Mouse (Mus musculus): ENCODE measurements at regions not wholly inside any gene's neighbourhood (a gene's known extent, or its start where the extent isn't known, plus 50 kb on each side); places are given as distances from the start of the nearest gene placed in this dataset.
"Not testable (repeated sequence)": the region's sequence is repeated elsewhere in the genome, so short reads cannot be mapped to it uniquely, and the experiment has no call there.

DNA sequence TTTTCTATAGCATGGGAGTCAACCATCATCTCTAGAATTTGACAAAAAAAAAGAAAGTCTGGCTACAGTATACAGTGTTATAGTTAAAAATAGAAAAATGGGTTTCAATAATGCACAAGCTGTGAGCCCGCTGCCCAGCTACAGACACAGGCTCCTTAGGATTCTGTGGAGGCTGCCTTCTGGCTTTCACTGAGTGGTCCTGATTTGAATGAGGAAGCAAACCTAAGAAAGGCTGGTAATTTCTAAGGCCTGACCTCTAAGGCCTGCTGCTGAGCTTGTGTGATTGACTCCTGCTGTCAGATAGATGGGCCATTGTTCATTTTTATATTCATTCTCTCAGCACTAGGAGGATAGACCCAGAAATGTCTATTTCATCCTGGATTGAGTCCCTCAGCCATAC, 67.7 kb downstream of the Alg10b start:
- no peaks in the 10 kb centered on the region for H3K27me3 ChIP-seq
- no peak overlapping the region for H3K4me3 ChIP-seq (replicated peaks)
- no peaks in the 10 kb centered on the region for H3K4me1 ChIP-seq (replicated peaks)
- no peak for ATAC-seq (ENCODE audit: insufficient number of reproducible peaks, insufficient read depth, low FRiP score, low TSS enrichment, low read depth)
- no peak overlapping the region for H3K27ac ChIP-seq
- H3K36me3 ChIP-seq = no peaks in the 10 kb centered on the region
- 94% methylated on average over 1 of the region's 1 CpGs for WGBS
- no peak overlapping the region for H3K9ac ChIP-seq (replicated peaks)
- no peaks in the 10 kb centered on the region for H3K9me3 ChIP-seq
- H3K4me2 ChIP-seq = no peak overlapping the region

DNA sequence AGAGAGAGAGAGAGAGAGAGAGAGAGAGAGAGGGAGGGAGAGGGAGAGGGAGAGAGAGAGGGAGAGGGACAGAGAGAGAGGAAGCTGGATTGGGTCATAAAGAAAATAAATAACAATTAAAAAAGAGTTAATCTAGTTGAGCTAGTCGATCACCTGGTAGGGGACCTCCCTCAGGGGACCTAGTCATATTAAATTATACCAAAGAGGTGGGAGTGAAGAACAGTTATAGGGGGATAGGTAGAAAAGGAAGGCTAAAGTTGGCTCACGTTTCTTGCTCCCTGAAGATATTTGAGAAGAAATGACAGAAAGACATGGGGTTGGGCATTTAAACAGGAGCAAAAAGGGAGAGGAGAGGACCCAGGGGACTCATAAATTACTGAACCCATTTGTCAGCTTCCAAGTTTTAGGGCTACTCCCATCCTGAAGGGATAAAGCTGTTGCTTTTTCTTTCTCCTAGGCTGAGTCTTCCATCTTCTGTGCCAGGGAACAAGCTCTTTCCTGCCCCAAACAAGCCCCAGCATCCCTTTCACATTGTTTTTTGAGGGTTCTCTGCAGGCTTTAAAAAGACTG, 70.3 kb downstream of the Alg10b start:
- no peak overlapping the region for H3K4me3 ChIP-seq (replicated peaks)
- no peaks in the 10 kb centered on the region for H3K4me1 ChIP-seq (replicated peaks)
- no peak for ATAC-seq (ENCODE audit: insufficient number of reproducible peaks, insufficient read depth, low FRiP score, low TSS enrichment, low read depth)
- 44% methylated on average over 2 of the region's 2 CpGs for WGBS
- no peaks in the 10 kb centered on the region for H3K9me3 ChIP-seq
- no peak overlapping the region for H3K9ac ChIP-seq (replicated peaks)
- no peaks in the 10 kb centered on the region for H3K27me3 ChIP-seq
- no peak overlapping the region for H3K4me2 ChIP-seq
- H3K36me3 ChIP-seq = no peaks in the 10 kb centered on the region
- H3K27ac ChIP-seq = no peak overlapping the region

DNA sequence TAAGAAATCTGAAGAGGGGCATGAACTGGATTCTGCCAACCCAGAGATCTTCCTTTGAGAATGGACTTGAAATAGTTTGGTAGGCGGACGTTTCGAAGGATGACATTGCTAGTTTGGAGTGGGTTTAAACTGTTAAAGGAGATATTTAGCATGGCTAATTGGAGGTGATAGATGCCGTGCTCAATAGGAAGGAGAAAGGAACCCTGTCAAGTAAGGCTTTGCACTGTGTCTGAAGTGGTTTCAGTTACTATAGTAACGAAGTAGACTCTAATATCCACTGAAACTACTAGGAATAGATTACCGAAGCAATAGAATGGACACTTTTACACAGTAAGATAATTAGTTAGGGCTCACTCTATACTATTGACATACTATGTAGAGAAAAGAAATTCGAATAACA, 74.5 kb downstream of the Alg10b start:
- WGBS = 83% methylated on average over 7 of the region's 7 CpGs

DNA sequence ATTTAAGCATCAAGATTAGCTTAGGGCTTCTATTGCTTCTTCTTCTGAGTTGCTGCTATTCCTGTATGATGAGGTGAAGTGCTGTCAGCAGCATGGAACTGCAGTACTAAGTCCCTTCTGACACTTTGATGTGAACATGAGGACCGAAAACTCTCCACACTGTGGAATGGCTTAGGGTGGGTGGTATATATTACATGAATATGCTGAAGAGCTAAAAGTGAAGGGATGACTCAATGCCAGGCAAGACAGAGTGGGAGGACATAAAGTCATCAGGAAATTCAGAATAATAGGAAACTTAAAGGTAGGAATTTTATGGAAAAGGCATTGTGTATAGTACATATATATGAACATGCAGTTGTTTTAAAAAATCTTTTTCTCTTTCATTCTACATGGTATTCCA, 79.3 kb downstream of the Alg10b start:
- H3K27me3 ChIP-seq = no peaks in the 10 kb centered on the region
- WGBS = 96% methylated on average over 1 of the region's 1 CpGs

More for the DNA sequence above, 74.5 kb downstream of the Alg10b start:
- Histone ChIP-seq H3K9me3 (no peaks in the 10 kb centered on the region), H3K27me3 (no peaks in the 10 kb centered on the region), H3K9ac (replicated peaks) (no peak overlapping the region), H3K4me3 (replicated peaks) (no peak overlapping the region), H3K36me3 (no peaks in the 10 kb centered on the region), H3K27ac (no peak overlapping the region), H3K4me1 (replicated peaks) (no peaks in the 10 kb centered on the region), H3K4me2 (no peak overlapping the region)
- ATAC-seq (ENCODE audit: insufficient number of reproducible peaks, insufficient read depth, low FRiP score, low TSS enrichment, low read depth) = no peak

DNA sequence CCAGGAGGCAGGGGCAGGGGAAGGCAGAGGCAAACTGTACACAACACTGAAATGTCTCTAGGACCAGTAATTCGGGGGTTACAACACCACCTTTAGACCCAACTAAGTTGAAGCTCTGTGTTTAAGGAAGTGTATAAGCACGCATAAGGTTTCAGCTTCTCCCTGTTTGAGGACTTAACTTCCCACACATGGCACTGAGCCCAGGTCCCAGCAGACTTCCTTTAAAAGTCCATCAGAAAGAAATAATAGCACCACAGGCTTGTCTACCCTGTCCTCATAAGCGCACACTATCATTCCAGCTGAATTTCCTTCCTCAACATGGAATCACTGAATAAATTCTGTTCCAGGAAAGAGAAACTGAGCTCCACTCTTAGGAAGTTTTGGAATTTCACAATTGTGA, 80.9 kb downstream of the Alg10b start:
- 76% methylated on average over 3 of the region's 3 CpGs for WGBS
- Histone ChIP-seq H3K4me3 (replicated peaks) (no peak overlapping the region), H3K4me1 (replicated peaks) (no peaks in the 10 kb centered on the region), H3K36me3 (no peaks in the 10 kb centered on the region), H3K9ac (replicated peaks) (no peak overlapping the region), H3K4me2 (no peak overlapping the region), H3K9me3 (no peaks in the 10 kb centered on the region), H3K27me3 (no peaks in the 10 kb centered on the region), H3K27ac (no peak overlapping the region)
- no peak for ATAC-seq (ENCODE audit: insufficient number of reproducible peaks, insufficient read depth, low FRiP score, low TSS enrichment, low read depth)

More for the DNA sequence above, 79.3 kb downstream of the Alg10b start:
- H3K4me1 ChIP-seq (replicated peaks) = no peaks in the 10 kb centered on the region
- no peak overlapping the region for H3K9ac ChIP-seq (replicated peaks)
- H3K36me3 ChIP-seq = no peaks in the 10 kb centered on the region
- ATAC-seq (ENCODE audit: insufficient number of reproducible peaks, insufficient read depth, low FRiP score, low TSS enrichment, low read depth) = no peak
- H3K4me3 ChIP-seq (replicated peaks) = no peak overlapping the region
- H3K4me2 ChIP-seq = no peak overlapping the region
- no peak overlapping the region for H3K27ac ChIP-seq
- H3K9me3 ChIP-seq = no peaks in the 10 kb centered on the region

DNA sequence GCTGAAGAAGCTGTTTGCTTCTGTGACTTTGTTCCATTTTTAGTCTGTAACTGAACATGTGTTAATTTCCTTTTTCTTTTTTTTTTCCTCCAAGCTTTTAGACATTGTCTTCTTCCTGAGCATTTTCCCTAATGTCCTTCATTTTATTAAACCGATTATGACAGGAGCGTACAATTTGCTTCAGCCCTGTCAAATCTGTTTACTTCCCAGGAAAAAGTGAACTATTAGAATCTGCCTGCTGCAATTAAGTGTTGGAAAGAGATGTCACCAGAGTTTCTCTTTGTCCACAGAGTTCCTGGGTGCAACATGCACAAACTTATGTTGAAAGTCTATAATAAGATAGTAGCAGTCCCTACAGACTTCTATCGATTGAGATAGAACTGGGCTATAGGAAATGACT, 82.8 kb downstream of the Alg10b start:
- Histone ChIP-seq H3K27me3 (no peaks in the 10 kb centered on the region), H3K27ac (no peak overlapping the region), H3K4me1 (replicated peaks) (no peaks in the 10 kb centered on the region), H3K36me3 (no peaks in the 10 kb centered on the region), H3K9me3 (no peaks in the 10 kb centered on the region), H3K4me3 (replicated peaks) (no peak overlapping the region), H3K4me2 (no peak overlapping the region), H3K9ac (replicated peaks) (no peak overlapping the region)
- 87% methylated on average over 3 of the region's 3 CpGs for WGBS
- ATAC-seq (ENCODE audit: insufficient number of reproducible peaks, insufficient read depth, low FRiP score, low TSS enrichment, low read depth) = no peak

DNA sequence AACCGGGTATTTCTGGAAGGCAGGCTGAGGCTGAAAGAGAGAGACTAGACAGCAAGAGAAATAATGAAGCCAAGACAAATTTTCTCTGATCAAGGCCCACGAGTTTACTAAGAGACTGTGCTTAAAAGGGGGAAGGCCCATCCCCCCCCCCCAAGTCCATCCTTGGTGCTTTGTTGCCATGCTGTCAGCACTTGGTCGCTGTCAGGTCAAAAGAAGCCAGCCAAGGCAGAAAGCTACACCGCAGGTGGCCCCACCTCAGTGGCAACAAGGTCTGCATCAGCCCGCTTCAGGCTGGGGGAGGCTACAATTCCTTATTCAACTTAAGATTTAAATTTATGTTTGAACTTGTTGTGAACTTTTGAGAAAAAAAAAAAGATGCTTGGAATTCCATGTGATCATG, 84.3 kb downstream of the Alg10b start:
- H3K9ac ChIP-seq (replicated peaks); H3K27me3 ChIP-seq; H3K4me2 ChIP-seq; H3K4me3 ChIP-seq (replicated peaks); H3K9me3 ChIP-seq; H3K27ac ChIP-seq; H3K4me1 ChIP-seq (replicated peaks); H3K36me3 ChIP-seq; ATAC-seq (ENCODE audit: insufficient number of reproducible peaks, insufficient read depth, low FRiP score, low TSS enrichment, low read depth): not testable (repeated sequence)
- WGBS = 26% methylated on average over 5 of the region's 5 CpGs

DNA sequence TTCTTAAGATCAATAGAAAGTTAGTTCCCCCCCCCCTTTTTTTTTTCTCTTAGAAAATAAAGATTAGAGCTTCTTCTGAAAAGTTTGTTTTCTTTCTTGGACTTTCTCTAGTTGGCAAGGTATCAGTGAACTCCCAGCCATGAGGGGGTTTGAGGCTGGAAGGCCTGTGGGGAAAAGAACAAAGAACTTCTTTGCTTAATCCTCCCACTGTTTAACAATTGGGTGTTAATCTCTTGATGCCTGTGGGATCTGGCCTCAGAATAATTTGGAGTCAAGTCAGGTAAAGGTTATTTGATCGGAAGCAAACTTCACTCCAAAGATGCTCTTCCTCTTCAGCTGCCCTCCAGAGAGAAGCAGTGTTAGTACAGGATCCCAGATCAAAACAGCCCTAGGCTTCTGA, 84.8 kb downstream of the Alg10b start:
- 35% methylated on average over 1 of the region's 1 CpGs for WGBS

DNA sequence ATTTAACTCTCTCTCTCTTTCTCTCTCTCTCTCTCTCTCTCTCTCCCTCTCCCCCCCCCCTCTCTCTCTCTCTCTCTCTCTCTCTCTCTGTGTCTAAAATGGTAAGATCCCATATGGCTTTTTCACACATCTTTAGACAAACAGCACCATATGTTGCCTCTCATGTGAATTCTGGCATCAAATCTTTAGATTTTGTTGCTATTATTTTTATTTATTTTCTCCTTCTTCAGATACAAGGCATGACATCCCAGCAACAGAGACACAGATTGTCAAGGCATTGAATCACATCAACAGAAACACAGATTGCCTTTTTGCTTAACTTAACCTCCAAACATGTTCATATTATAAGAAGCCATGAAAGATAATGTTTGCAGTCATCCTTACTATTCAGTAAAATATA, 85.6 kb downstream of the Alg10b start:
- H3K9me3 ChIP-seq = no peaks in the 10 kb centered on the region
- no peaks in the 10 kb centered on the region for H3K27me3 ChIP-seq
- H3K4me2 ChIP-seq = no peak overlapping the region
- H3K9ac ChIP-seq (replicated peaks) = no peak overlapping the region
- H3K36me3 ChIP-seq = no peaks in the 10 kb centered on the region
- no peak for ATAC-seq (ENCODE audit: insufficient number of reproducible peaks, insufficient read depth, low FRiP score, low TSS enrichment, low read depth)
- H3K27ac ChIP-seq = no peak overlapping the region
- H3K4me3 ChIP-seq (replicated peaks) = no peak overlapping the region
- H3K4me1 ChIP-seq (replicated peaks) = no peaks in the 10 kb centered on the region

More for the DNA sequence above, 84.8 kb downstream of the Alg10b start:
- Histone ChIP-seq H3K27ac (no peak overlapping the region), H3K4me2 (no peak overlapping the region), H3K9ac (replicated peaks) (no peak overlapping the region), H3K4me3 (replicated peaks) (no peak overlapping the region), H3K36me3 (no peaks in the 10 kb centered on the region), H3K27me3 (no peaks in the 10 kb centered on the region), H3K9me3 (no peaks in the 10 kb centered on the region), H3K4me1 (replicated peaks) (no peaks in the 10 kb centered on the region)
- ATAC-seq (ENCODE audit: insufficient number of reproducible peaks, insufficient read depth, low FRiP score, low TSS enrichment, low read depth) = no peak

DNA sequence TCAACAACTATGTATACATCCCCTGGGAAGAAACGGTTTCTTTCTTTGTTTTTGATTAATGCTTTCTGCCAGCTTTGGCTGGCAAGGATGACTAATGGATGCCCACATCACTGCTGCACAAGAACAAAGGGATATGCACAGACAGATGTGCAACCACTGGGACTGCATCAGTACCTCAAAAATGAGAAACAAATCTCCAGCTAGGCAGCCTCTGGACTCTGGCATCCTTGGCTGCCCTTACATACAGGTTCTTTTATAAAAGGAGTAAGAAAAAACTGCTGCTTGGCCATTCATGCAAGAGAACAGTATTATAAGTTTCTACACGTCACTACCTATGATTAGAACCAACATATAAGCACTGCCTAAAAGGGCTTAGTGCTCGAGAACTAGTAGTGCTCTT, 97.7 kb downstream of the Alg10b start:
- H3K9me3 ChIP-seq = no peaks in the 10 kb centered on the region
- 54% methylated on average over 3 of the region's 3 CpGs for WGBS
- no peaks in the 10 kb centered on the region for H3K27me3 ChIP-seq
- no peak for ATAC-seq (ENCODE audit: insufficient number of reproducible peaks, insufficient read depth, low FRiP score, low TSS enrichment, low read depth)
- no peaks in the 10 kb centered on the region for H3K36me3 ChIP-seq
- no peaks in the 10 kb centered on the region for H3K4me1 ChIP-seq (replicated peaks)
- no peak overlapping the region for H3K4me2 ChIP-seq
- no peak overlapping the region for H3K4me3 ChIP-seq (replicated peaks)
- no peak overlapping the region for H3K27ac ChIP-seq
- H3K9ac ChIP-seq (replicated peaks) = no peak overlapping the region

DNA sequence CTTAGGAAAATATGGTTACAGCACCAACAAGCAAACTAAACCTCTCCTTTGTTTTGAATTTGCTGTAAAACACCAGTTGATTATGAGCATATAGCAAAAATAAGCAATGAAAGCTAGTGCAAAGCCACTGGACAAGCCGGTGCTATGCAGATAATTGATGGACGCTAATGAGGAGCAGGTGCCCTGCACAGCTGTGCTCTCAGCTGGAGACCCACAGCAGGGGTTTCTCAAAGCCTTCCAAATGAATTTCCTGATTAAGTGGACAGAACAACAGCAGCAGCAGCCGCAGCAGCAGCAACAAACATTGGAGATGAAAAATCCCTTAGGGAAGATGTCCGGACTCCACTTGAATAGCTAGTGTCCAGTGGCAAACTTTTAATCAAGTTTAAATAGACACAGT, 109.2 kb downstream of the Alg10b start:
- H3K27me3 ChIP-seq = no peaks in the 10 kb centered on the region
- H3K9ac ChIP-seq (replicated peaks) = no peak overlapping the region
- ATAC-seq (ENCODE audit: insufficient number of reproducible peaks, insufficient read depth, low FRiP score, low TSS enrichment, low read depth) = 0 out of 2 replicates have a peak, but pooled peaks have one; percentile 6
- no peak overlapping the region for H3K4me3 ChIP-seq (replicated peaks)
- H3K9me3 ChIP-seq = no peaks in the 10 kb centered on the region
- no peaks in the 10 kb centered on the region for H3K36me3 ChIP-seq
- H3K27ac ChIP-seq = no peak overlapping the region
- WGBS = 6% methylated on average over 4 of the region's 4 CpGs
- H3K4me1 ChIP-seq (replicated peaks) = peaks cover 14% of the 10 kb centered on the region
- H3K4me2 ChIP-seq = peak overlapping the region; percentile 15; the same call in 1 of the 2 replicates

DNA sequence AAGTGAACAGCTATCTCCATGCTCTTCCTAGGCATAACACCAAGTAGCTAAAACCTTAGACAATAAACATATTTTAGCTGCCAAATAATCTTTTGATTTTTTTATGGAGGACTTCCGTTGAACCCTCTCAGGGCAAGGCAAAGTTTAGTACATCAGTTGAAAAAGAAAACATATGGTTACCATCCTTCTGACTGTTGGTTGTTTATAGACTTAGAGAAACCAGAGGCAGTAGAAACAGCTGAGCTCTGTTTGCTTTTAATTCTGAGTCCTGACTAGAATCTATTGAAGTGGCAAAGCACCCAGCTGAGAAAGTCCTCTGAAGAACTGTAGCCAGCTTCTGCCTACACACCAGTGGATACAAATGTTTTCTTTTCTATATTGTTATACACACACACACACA, 109.7 kb downstream of the Alg10b start:
- WGBS = 0% methylated on average over 1 of the region's 1 CpGs
- H3K27ac ChIP-seq = no peak overlapping the region
- no peaks in the 10 kb centered on the region for H3K36me3 ChIP-seq
- H3K9ac ChIP-seq (replicated peaks) = no peak overlapping the region
- ATAC-seq (ENCODE audit: insufficient number of reproducible peaks, insufficient read depth, low FRiP score, low TSS enrichment, low read depth) = no peak
- no peaks in the 10 kb centered on the region for H3K27me3 ChIP-seq
- no peak overlapping the region for H3K4me3 ChIP-seq (replicated peaks)
- H3K4me2 ChIP-seq = 0 out of 2 replicates have a peak overlapping the region, but pooled peaks have one; percentile 15
- H3K4me1 ChIP-seq (replicated peaks) = peaks cover 14% of the 10 kb centered on the region
- no peaks in the 10 kb centered on the region for H3K9me3 ChIP-seq

Measured in limb, embryonic 12.5 days (tissue).